Mouse (Mus musculus) intestine, embryonic 16.5 days (tissue): ENCODE data around the gene Slc3a2. TPM values are rescaled to one million over a fixed set of nuclear protein-coding genes. Genes with fewer than 3 reads are reported as not detected.

Experiments used
- ATAC-seq: fragments of 200-750 bp; cut with Nextera tagmentation; 2 replicates; pipeline ENCODE4 v1.8.0; 2017; ENCODE audit warnings: moderate TSS enrichment, moderate library complexity
- H3K27ac ChIP-seq: fragments of 300-500 bp; sonication (generic); 2 replicates; pipeline ENCODE4 v1.5.1; 2014; ENCODE audit warnings: mild to moderate bottlenecking, low read length
- H3K27me3 ChIP-seq: fragments of 300-500 bp; sonication (generic); replicated peaks from 2 replicates; pipeline ENCODE4 v1.6.1; 2014; ENCODE audit warnings: low read length, control low read depth, mixed read lengths; ENCODE audit not compliant: control insufficient read depth, insufficient read depth
- H3K36me3 ChIP-seq: fragments of 300-500 bp; sonication (generic); 2 replicates; pipeline ENCODE4 v1.6.1; 2014; ENCODE audit warnings: low read length, control low read depth; ENCODE audit not compliant: control insufficient read depth, insufficient read depth
- H3K4me1 ChIP-seq: fragments of 300-500 bp; sonication (generic); 2 replicates; pipeline ENCODE4 v1.6.1; 2014; ENCODE audit warnings: low read length, control low read depth, mixed read lengths; ENCODE audit not compliant: control insufficient read depth, insufficient read depth
- H3K4me2 ChIP-seq: fragments of 300-500 bp; sonication (generic); 2 replicates; pipeline ENCODE4 v1.6.1; 2014; ENCODE audit warnings: low read depth, low read length, control low read depth
- H3K4me3 ChIP-seq: fragments of 300-500 bp; sonication (generic); 2 replicates; pipeline ENCODE4 v1.5.1; 2014; ENCODE audit warnings: mild to moderate bottlenecking, low read length
- H3K9ac ChIP-seq: fragments of 300-500 bp; sonication (generic); 2 replicates; pipeline ENCODE4 v1.6.1; 2014; ENCODE audit warnings: low read depth, low read length
- H3K9me3 ChIP-seq: fragments of 300-500 bp; sonication (generic); 2 replicates; pipeline ENCODE4 v1.6.1; 2016; ENCODE audit warnings: low read length, control low read depth; ENCODE audit not compliant: control insufficient read depth
- WGBS: fragments of 180-500 bp; shearing (Covaris S2); extraction: QIAGEN DNeasy Blood & Tissue Kit; methylation state at CpG from one replicate; pipeline ENCODE4 v1.1.7; 2014; 5-methylcytosine and 5-hydroxymethylcytosine counted together
- polyA plus RNA-seq: library from polyadenylated mRNA; unstranded; fragments of >200 nt; fragmentation: Nextera tagmentation; extraction: Ambion mirVana; gene quantifications from 2 replicates; pipeline ENCODE4 v1.2.1, GENCODE M21; 2015

Gene Slc3a2
- 211 and 225 TPM in 2 replicates for polyA plus RNA-seq

GRCm38 (mm10) chr19:8722907-8723573 is at the start of gene Slc3a2:
TSS of gene Slc3a2 (minus strand) at chr19:8723369.
- Histone ChIP-seq H3K36me3 (peaks cover 3% of the 10 kb centered on the region; the same call in 1 of the 2 replicates), H3K4me2 (peak within 1 kb of the TSS; percentile 60), H3K4me3 (peak within 1 kb of the TSS; percentile 59), H3K4me1 (peaks cover 13% of the 10 kb centered on the region), H3K9ac (peak within 1 kb of the TSS; percentile 90), H3K27me3 (no peaks in the 10 kb centered on the region), H3K27ac (peak within 1 kb of the TSS; percentile 99), H3K9me3 (no peaks in the 10 kb centered on the region)
- peak; percentile 96 for ATAC-seq
- WGBS = under 1% methylated on average over 50 of the region's 50 CpGs

GRCm38 (mm10) chr19:8770567-8771270 is 47.5 kb upstream of the Slc3a2 start, which contains the start of gene Tmem223:
TSS of gene Tmem223 (plus strand) at chr19:8770996.
- Histone ChIP-seq H3K4me1 (peaks cover 20% of the 10 kb centered on the region), H3K27me3 (no peaks in the 10 kb centered on the region), H3K36me3 (peaks cover 20% of the 10 kb centered on the region), H3K27ac (peak within 1 kb of the TSS; percentile 89), H3K4me3 (peak within 1 kb of the TSS; percentile 85), H3K9me3 (no peaks in the 10 kb centered on the region), H3K4me2 (peak within 1 kb of the TSS; percentile 77), H3K9ac (peak within 1 kb of the TSS; percentile 97)
- peak; percentile 51 for ATAC-seq
- 12% methylated on average over 29 of the region's 29 CpGs for WGBS

- no peaks in the 10 kb centered on the region for H3K27me3 ChIP-seq
- H3K27ac ChIP-seq = no peak overlapping the region
- H3K9ac ChIP-seq = no peak overlapping the region
- H3K4me2 ChIP-seq = no peak overlapping the region
- no peaks in the 10 kb centered on the region for H3K4me1 ChIP-seq
- peaks cover 37% of the 10 kb centered on the region for H3K36me3 ChIP-seq
- no peak for ATAC-seq
- H3K9me3 ChIP-seq = no peaks in the 10 kb centered on the region
- WGBS = 94% methylated on average over 9 of the region's 9 CpGs
- no peak overlapping the region for H3K4me3 ChIP-seq
Measured at GRCm38 (mm10) chr19:8765562-8765961, 42.4 kb upstream of the Slc3a2 start.

- WGBS = 92% methylated on average over 4 of the region's 4 CpGs
- Histone ChIP-seq H3K4me3 (no peak overlapping the region), H3K27me3 (no peaks in the 10 kb centered on the region), H3K36me3 (peaks cover 37% of the 10 kb centered on the region), H3K9me3 (no peaks in the 10 kb centered on the region), H3K4me1 (peaks cover 8% of the 10 kb centered on the region), H3K27ac (no peak overlapping the region), H3K4me2 (no peak overlapping the region), H3K9ac (no peak overlapping the region)
- ATAC-seq = no peak
Measured at GRCm38 (mm10) chr19:8763276-8763675, 40.1 kb upstream of the Slc3a2 start.

- Histone ChIP-seq H3K4me2 (no peak overlapping the region), H3K27ac (no peak overlapping the region), H3K9ac (no peak overlapping the region), H3K9me3 (no peaks in the 10 kb centered on the region), H3K4me3 (no peak overlapping the region), H3K27me3 (no peaks in the 10 kb centered on the region), H3K36me3 (peaks cover 22% of the 10 kb centered on the region), H3K4me1 (peaks cover 15% of the 10 kb centered on the region)
- no peak for ATAC-seq
- 91% methylated on average over 2 of the region's 2 CpGs for WGBS
Measured at GRCm38 (mm10) chr19:8760757-8761156, 37.6 kb upstream of the Slc3a2 start.

GRCm38 (mm10) chr19:8758899-8759298 is 35.7 kb upstream of the Slc3a2 start:
- Histone ChIP-seq H3K27me3 (no peaks in the 10 kb centered on the region), H3K4me2 (no peak overlapping the region), H3K9me3 (no peaks in the 10 kb centered on the region), H3K9ac (no peak overlapping the region), H3K27ac (no peak overlapping the region), H3K4me1 (peaks cover 19% of the 10 kb centered on the region), H3K4me3 (no peak overlapping the region), H3K36me3 (peaks cover 9% of the 10 kb centered on the region; the same call in 1 of the 2 replicates)
- ATAC-seq = no peak
- WGBS = 74% methylated on average over 2 of the region's 2 CpGs

- peak; percentile 1; the same call in 1 of the 2 replicates for ATAC-seq
- H3K27ac ChIP-seq = peak overlapping the region; percentile 91
- peak overlapping the region; percentile 78 for H3K4me2 ChIP-seq
- H3K4me3 ChIP-seq = peak overlapping the region; percentile 92
- H3K9ac ChIP-seq = peak overlapping the region; percentile 98
- H3K27me3 ChIP-seq = no peaks in the 10 kb centered on the region
- no peaks in the 10 kb centered on the region for H3K9me3 ChIP-seq
- 4% methylated on average over 14 of the region's 14 CpGs for WGBS
- H3K36me3 ChIP-seq = peaks cover 6% of the 10 kb centered on the region; the same call in 1 of the 2 replicates
- peaks cover 19% of the 10 kb centered on the region for H3K4me1 ChIP-seq
Measured at GRCm38 (mm10) chr19:8757471-8757998, 34.4 kb upstream of the Slc3a2 start.

- no peaks in the 10 kb centered on the region for H3K27me3 ChIP-seq
- H3K4me2 ChIP-seq = peak within 1 kb of the TSS; percentile 78
- peak; percentile 95 for ATAC-seq
- H3K4me1 ChIP-seq = peaks cover 19% of the 10 kb centered on the region
- H3K36me3 ChIP-seq = 0 out of 2 replicates have a peak, but pooled peaks cover 8% of the 10 kb centered on the region
- no peaks in the 10 kb centered on the region for H3K9me3 ChIP-seq
- H3K9ac ChIP-seq = peak within 1 kb of the TSS; percentile 98
- peak within 1 kb of the TSS; percentile 92 for H3K27ac ChIP-seq
- WGBS = under 1% methylated on average over 75 of the region's 75 CpGs
- H3K4me3 ChIP-seq = peak within 1 kb of the TSS; percentile 92
Measured at GRCm38 (mm10) chr19:8756635-8757387, 33.6 kb upstream of the Slc3a2 start, which contains the start of gene Nxf1. TSS of gene Nxf1 (plus strand) at chr19:8757073.
